Mouse (Mus musculus) frontal cortex, adult (tissue): ENCODE data around the gene Rnf180.

ENCODE experiments used
- ATAC-seq: cut with Nextera tagmentation; 2 replicates; pipeline ENCODE4 v1.9.2; 2017; ENCODE audit warnings: mild to moderate bottlenecking, moderate library complexity, mixed read lengths; ENCODE audit not compliant: low TSS enrichment

Rnf180 gene

DNA sequence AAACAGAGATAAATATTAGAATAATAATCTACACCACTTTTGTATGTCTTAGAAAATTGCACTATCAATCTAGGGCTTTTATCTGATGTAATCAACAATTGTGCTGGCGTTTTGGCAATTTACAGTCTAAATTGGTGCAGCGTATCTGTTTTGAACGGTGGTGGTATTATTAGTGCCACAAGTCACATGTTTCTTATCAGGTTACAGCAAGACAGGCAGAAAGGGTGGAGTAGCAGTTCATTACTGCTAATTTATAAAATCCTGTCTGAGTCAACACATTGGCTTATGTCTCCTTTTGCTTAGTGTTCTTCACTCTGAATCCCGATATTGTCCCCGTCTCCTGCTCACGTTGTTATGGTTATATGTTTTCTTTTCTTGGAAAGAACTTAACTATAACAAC is 164.5 kb downstream of the Rnf180 start:
- ATAC-seq = no peak

DNA sequence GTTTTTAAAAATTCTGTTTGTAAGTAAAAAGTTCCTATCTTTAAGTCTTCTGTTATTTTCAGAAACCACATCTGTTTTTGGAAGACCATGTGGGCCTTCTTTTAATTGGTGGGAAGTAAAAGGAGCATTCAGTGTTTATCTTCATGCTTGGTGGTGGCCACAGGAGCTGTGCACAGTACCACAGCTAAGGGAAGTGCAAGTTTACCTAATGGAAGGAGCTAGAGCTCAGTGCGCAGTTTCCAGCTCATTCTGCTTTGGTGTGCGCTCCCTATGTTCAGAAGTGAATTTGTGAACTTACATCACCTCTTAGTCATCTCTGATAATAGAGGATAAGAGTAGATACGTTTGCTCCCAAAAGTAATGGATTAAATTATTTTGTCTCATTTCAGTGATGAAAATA is 172.5 kb downstream of the Rnf180 start:
- ATAC-seq = no peak

DNA sequence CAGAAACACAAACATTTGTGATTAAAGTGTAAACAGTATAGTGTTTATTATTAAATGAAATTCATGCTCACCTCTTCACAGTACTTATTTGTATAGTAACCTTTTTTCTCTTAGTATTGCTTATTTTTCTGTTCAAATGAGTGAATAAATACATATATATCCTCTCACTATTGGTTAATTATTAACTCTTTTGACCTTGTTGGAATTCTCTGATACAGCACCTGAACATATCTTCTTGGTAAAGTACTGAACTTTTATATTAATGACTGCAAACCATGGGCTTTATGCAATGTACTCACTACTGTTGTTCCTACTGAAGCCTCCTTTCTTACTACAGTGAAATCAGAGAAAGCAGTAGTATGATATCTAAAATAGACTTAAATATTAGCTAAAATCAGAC is 173.0 kb downstream of the Rnf180 start:
- no peak for ATAC-seq

DNA sequence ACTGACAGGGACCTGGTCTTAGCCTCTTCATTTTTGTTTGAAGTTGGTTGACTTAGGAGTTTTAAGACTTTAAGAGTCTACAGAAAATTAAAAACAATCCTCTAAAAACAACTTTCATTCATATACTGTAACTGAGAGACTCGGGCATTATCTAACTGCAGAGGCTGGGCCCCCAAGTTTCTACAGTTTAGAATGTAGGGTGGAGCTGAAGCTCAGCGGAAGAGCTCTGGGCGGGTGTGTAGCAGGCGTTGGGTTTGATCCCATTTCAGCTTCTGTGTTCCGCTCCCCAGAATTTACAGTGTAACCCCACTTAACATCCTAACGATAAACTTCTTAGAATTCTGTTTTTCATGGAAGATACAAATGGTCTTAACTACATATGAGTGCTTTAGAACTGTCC is 183.0 kb downstream of the Rnf180 start:
- ATAC-seq = no peak

DNA sequence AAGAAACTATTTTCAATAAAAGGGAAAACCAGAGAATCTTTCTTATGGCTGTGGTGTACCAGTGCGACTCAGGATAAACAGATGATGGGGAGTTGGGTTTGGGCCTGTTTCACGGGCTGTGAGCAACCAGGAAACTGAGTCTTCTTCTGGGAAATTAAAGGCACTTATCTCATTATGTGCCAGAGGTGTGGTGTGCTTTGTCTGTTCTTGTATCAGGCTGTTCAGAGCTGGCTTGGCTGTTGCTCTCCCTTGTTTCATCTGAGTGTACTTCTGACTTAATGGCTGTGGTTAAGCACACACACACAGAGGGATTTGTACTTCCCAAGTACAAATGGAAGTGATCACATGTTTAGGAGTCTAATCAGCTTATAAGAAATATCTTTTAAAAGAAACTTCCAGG is 190.2 kb downstream of the Rnf180 start:
- no peak for ATAC-seq

DNA sequence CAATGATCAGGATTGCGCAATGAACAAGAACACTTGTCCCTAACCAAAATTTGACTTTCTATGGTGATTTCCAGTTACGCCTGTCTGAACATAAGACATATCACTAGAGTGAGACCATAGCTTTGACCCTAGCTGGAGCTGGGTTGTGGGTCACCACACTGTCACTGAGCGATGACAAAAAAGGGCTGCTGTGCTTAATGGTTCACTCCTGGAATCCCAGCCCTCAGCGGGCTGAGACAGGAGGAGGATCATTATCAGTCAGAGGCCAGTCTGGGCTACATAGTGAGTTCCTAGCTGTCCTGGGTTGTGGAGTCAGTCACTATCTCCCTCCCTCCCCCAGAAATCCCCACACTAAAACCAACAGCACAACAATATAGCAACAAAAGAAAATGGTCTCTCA is 193.9 kb downstream of the Rnf180 start:
- no peak for ATAC-seq

DNA sequence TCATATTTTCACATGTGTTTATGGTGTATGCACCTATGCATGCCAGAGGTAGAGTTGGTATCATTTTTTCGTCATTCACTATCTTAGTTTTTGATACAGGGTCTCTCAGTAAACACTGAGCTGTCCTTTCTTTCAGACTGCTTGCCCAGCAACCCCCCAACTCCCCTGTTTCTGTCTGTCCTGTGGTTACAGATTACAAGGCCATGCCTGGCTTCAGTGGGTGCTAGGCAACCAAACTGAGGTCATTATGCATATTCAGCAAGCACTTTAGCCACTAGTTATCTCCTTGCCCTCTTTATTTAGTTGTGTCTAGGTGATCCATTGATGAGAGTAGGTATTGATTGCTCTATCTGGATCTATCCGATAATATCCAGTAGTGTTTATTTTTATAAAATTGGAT is 198.3 kb downstream of the Rnf180 start:
- no peak for ATAC-seq

DNA sequence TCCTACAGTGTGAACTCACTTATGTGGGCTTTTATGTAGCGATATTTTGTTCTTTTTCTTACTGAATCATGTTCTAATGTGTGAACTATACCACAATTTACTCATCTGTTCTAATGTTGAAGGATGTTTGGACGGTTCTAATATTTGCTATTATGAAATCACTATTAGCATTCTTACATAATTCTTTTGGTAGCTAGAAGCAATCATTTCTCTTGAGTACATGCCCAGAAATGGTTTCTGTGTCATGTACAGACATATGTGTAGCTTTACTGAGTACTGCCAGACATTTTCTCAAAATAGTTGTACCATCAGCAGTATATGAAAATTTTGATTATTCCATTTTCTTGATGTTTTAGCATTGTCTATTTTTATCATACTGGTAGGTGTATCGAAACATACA is 205.3 kb downstream of the Rnf180 start:
- 0 out of 2 replicates have a peak, but pooled peaks have one; percentile 38 for ATAC-seq

DNA sequence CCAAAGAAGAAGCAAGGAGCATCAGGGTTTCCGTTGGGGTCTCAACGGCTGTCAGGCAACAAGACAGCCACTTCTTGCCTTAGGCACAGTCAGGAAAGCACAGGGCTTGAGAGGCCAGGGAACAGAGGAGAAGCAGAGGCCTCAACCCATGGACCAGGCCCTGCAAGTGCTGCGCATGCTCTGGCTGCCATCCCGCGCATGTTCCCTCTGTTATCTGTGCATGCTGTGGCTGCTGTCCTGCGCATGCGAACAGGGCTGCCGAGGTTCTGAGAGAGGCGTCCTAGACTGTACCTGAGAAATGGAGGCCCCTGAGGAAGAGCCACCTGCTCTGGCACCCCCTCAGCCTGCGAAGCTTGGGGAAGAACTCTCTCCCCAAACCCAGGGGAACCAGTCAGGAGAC is 212.8 kb downstream of the Rnf180 start, which contains the start of gene 4933425L06Rik:
Gene 4933425L06Rik, plus strand, starts transcription at position 261 of the 400 bp plus-strand sequence.
- ATAC-seq = no peak
